Mouse (Mus musculus) heart, embryonic 16.5 days (tissue): Measurements from ENCODE around the gene Olfr1373. TPM values are rescaled to one million over a fixed set of nuclear protein-coding genes. Genes with fewer than 3 reads are reported as not detected.
"Not testable (repeated sequence)": the region's sequence is repeated elsewhere in the genome, so short reads cannot be mapped to it uniquely, and the experiment has no call there.

ENCODE experiments used
- ATAC-seq: fragments of 200-750 bp; cut with Nextera tagmentation; replicated peaks from 2 replicates; pipeline ENCODE4 v1.8.0; 2017; ENCODE audit warnings: moderate number of reproducible peaks; ENCODE audit not compliant: insufficient read depth, low FRiP score; ENCODE audit errors: extremely low read depth
- H3K27ac ChIP-seq: fragments of 300-500 bp; sonication (generic); 2 replicates; pipeline ENCODE4 v1.5.1; 2014; ENCODE audit warnings: mild to moderate bottlenecking, low read length, control low read depth, moderate library complexity
- H3K27me3 ChIP-seq: fragments of 300-500 bp; sonication (generic); 2 replicates; pipeline ENCODE4 v1.6.1; 2014; ENCODE audit warnings: low read length, mixed read lengths; ENCODE audit not compliant: control insufficient read depth, insufficient read depth
- H3K36me3 ChIP-seq: fragments of 300-500 bp; sonication (generic); 2 replicates; pipeline ENCODE4 v1.6.1; 2014; ENCODE audit not compliant: control insufficient read depth, insufficient read depth
- H3K4me1 ChIP-seq: fragments of 300-500 bp; sonication (generic); 2 replicates; pipeline ENCODE4 v1.6.1; 2014; ENCODE audit warnings: low read length, mixed read lengths; ENCODE audit not compliant: control insufficient read depth, insufficient read depth
- H3K4me2 ChIP-seq: fragments of 300-500 bp; sonication (generic); 2 replicates; pipeline ENCODE4 v1.6.1; 2014; ENCODE audit warnings: low read depth, mild to moderate bottlenecking, control low read depth, low read length
- H3K4me3 ChIP-seq: fragments of 300-500 bp; sonication (generic); 2 replicates; pipeline ENCODE4 v1.5.1; 2014; ENCODE audit warnings: mild to moderate bottlenecking, control low read depth, low read length
- H3K9ac ChIP-seq: fragments of 300-500 bp; sonication (generic); 2 replicates; pipeline ENCODE4 v1.6.1; 2014; ENCODE audit warnings: low read length, control low read depth
- H3K9me3 ChIP-seq: fragments of 300-500 bp; sonication (generic); replicated peaks from 2 replicates; pipeline ENCODE4 v1.6.1; 2016; ENCODE audit warnings: low read length; ENCODE audit not compliant: control insufficient read depth
- WGBS: fragments of 180-500 bp; shearing (Covaris S2); extraction: QIAGEN DNeasy Blood & Tissue Kit; methylation state at CpG from one replicate; pipeline ENCODE4 v1.1.7; 2014; 5-methylcytosine and 5-hydroxymethylcytosine counted together
- polyA plus RNA-seq: library from polyadenylated mRNA; unstranded; fragments of >200 nt; fragmentation: Nextera tagmentation; extraction: Ambion mirVana; gene quantifications from 2 replicates; pipeline ENCODE4 v1.2.1, GENCODE M21; 2015

The Olfr1373 gene
- polyA plus RNA-seq, 1 experiment from 2014 or later: not detected

DNA sequence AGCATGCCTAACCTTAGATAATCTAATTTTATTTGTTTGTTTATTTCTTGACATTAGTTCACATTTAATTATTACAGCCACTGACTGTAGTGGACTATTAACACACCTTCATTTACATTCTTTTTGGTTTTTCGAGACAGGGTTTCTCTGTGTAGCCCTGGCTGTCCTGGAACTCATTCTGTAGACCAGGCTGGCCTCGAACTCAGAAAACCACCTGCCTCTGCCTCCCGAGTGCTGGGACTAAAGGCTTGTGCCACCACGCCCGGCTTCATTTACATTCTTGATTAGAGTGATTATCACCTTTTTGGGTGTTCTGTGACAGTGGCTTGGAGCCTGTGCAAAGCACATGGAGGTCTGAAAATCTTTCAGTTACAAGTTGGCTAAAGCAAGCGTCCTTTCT lies 29.2 kb downstream of the Olfr1373 start:
- H3K9me3 ChIP-seq, H3K4me2 ChIP-seq, H3K27ac ChIP-seq, H3K27me3 ChIP-seq, H3K9ac ChIP-seq, H3K4me1 ChIP-seq, H3K4me3 ChIP-seq, ATAC-seq: not testable (repeated sequence)
- WGBS: 88% methylated on average over 6 of the region's 6 CpGs
- H3K36me3 ChIP-seq: peaks cover 50% of the 10 kb centered on the region

DNA sequence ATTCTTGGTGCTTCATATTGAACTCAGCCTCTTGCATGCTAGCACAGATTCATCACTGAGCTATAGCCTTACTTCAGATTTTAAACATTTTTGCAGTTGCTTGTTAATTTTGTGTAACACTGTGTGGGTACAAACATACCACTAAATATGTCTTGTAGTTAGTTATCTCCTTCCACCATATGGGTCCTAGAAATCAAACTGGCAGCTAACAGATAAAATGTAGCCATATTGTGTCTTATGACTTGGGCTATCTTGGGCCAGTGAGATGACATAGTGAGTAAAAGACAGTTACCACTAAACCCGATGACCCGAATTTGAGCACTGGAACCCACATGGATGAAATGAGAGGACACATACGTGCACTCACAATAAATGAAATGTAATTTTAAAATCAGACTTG lies 29.8 kb downstream of the Olfr1373 start:
- no peak overlapping the region for H3K9ac ChIP-seq
- H3K36me3 ChIP-seq: peaks cover 46% of the 10 kb centered on the region
- H3K27ac ChIP-seq: no peak overlapping the region
- H3K4me2 ChIP-seq: no peak overlapping the region
- H3K4me1 ChIP-seq: no peaks in the 10 kb centered on the region
- H3K27me3 ChIP-seq: no peaks in the 10 kb centered on the region
- no peak for ATAC-seq
- H3K9me3 ChIP-seq: peaks cover 4% of the 10 kb centered on the region; the same call in 1 of the 2 replicates
- no peak overlapping the region for H3K4me3 ChIP-seq
- WGBS: 89% methylated on average over 3 of the region's 3 CpGs

DNA sequence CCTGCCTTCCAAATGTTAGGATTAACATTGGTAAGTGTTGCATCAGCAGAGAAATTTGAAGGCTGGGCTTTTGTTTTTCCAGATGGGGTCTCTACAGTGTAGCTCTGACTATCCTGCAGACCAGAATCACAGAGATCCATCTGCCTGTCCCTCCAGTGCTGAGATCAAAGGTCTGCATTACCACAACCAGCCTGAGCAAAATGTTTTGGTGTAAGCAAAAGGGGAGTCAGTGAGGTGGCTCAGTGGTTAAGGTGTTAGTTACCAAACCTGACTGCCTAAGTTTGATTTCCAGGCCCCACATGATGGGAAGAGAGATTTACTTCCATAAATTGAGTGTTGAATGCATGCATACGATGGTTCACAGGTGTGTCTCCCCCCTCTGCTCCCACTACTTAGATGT lies 35.9 kb downstream of the Olfr1373 start:
- no peak for ATAC-seq
- Histone ChIP-seq H3K4me2 (no peak overlapping the region), H3K27ac (no peak overlapping the region), H3K27me3 (no peaks in the 10 kb centered on the region), H3K36me3 (peaks cover 4% of the 10 kb centered on the region), H3K9me3 (no peaks in the 10 kb centered on the region), H3K4me1 (peaks cover 15% of the 10 kb centered on the region), H3K4me3 (no peak overlapping the region), H3K9ac (no peak overlapping the region)
- 85% methylated on average over 1 of the region's 1 CpGs for WGBS

DNA sequence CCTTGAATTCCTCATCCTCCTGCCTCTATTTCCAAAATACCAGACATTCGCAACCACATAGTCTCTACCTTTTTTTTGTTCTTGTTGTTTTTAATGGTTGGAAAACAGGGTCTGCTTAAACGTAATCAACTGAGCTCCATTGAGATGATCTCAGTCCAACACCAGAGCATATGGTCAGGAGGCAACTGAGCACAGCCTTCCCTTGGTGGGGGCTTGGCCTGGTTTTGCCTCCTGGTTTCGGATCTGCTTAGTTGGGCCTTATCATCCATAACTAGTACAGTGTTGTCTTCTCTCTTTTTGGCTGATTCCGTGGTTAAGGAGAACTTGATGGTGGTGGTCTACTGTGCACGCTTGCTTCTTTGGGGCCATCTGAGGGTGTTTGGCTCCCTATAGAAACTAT lies 36.5 kb downstream of the Olfr1373 start:
- no peak for ATAC-seq
- no peaks in the 10 kb centered on the region for H3K9me3 ChIP-seq
- H3K4me2 ChIP-seq: no peak overlapping the region
- no peak overlapping the region for H3K9ac ChIP-seq
- 87% methylated on average over 5 of the region's 5 CpGs for WGBS
- peaks cover 21% of the 10 kb centered on the region for H3K4me1 ChIP-seq
- H3K27me3 ChIP-seq: no peaks in the 10 kb centered on the region
- H3K36me3 ChIP-seq: peaks cover 3% of the 10 kb centered on the region; the same call in 1 of the 2 replicates
- no peak overlapping the region for H3K4me3 ChIP-seq
- H3K27ac ChIP-seq: no peak overlapping the region

DNA sequence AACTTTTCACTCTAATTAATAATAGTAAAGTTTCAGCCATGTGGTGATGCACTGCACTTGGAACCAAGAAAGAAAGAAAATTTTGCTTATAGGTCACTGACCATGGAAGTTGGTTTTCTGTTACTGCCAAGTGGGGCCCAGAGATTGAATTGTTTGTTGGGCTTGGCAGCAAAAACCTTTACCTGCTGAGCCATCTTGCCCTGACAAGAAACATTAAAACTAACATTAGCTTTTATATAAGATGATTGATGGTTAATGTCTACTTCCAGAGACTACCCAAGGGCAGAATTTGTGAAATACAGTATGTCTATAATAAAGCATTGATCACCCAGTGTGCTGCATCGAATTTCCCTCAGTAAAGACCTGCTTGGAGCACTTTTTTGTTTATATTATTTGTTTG lies 38.9 kb downstream of the Olfr1373 start:
- Histone ChIP-seq H3K4me1 (peaks cover 38% of the 10 kb centered on the region), H3K27me3 (no peaks in the 10 kb centered on the region), H3K4me2 (no peak overlapping the region), H3K9me3 (no peaks in the 10 kb centered on the region), H3K36me3 (no peaks in the 10 kb centered on the region), H3K9ac (no peak overlapping the region), H3K4me3 (no peak overlapping the region), H3K27ac (no peak overlapping the region)
- 89% methylated on average over 1 of the region's 1 CpGs for WGBS
- no peak for ATAC-seq

DNA sequence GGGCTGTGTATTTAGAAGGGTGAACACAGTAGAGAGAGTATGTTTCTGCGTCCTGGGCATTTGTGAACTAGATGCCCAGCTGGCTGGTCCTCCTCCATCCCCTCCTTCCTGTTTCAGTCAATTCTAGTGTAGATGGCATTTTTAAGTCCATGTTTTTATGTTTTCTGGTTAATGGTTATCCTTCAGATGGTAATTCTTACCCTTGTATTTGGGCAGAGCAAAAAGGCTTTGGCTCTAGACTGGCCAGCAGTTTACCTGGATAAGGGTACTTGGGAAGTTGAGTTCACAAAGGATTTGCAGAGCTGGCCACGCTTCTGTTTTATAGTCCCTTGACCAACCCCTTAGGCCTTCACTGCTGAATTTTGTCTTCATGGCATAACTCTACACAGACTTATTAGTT lies 39.3 kb downstream of the Olfr1373 start:
- WGBS: 76% methylated on average over 2 of the region's 2 CpGs
- peaks cover 42% of the 10 kb centered on the region for H3K4me1 ChIP-seq
- H3K4me3 ChIP-seq: peak overlapping the region; percentile 22
- no peaks in the 10 kb centered on the region for H3K9me3 ChIP-seq
- H3K36me3 ChIP-seq: no peaks in the 10 kb centered on the region
- H3K4me2 ChIP-seq: peak overlapping the region; percentile 45
- no peaks in the 10 kb centered on the region for H3K27me3 ChIP-seq
- ATAC-seq: no peak
- H3K27ac ChIP-seq: peak overlapping the region; percentile 73
- H3K9ac ChIP-seq: peak overlapping the region; percentile 52

DNA sequence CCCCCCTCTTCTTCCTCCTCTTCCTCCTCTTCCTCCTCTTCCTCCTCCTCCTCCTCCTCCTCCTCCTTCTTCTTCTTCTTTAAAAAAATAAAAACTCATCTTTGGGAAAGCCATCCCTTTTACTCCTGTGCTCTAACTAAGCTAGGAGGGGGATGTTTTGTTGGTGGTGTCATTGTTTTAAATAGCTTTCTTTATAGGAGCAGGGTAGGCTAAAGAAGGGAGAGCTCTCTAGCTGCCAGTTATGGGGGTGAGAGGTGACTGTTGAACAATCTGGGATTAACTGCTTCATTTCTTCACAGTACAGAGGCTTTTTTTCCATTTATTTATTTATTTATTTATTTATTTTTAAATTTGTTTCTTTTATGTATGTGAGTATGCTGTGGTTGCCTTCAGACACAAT lies 39.8 kb downstream of the Olfr1373 start:
- peak overlapping the region; percentile 45 for H3K4me2 ChIP-seq

DNA sequence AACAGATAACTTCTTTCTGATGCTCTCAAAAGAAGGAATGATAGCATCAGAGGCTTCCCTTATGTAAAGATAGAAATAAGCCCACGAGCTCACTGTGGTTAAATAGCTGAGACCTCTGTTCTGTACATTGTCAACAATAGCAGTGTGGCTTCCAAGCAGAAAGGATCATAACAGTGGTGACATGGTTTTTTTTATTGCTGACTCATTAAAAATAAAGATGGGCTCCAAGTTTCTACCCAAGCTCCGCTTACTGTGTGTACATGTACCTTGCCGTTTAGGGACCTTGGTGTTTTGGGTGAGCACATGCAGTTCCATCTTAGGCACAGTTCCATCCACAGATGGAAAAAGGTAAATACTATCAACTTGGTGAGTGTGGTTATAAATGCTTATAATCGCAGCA lies 42.4 kb downstream of the Olfr1373 start:
- ATAC-seq: no peak
- no peaks in the 10 kb centered on the region for H3K36me3 ChIP-seq
- no peak overlapping the region for H3K4me3 ChIP-seq
- H3K4me1 ChIP-seq: peaks cover 49% of the 10 kb centered on the region
- H3K27ac ChIP-seq: no peak overlapping the region
- no peaks in the 10 kb centered on the region for H3K9me3 ChIP-seq
- H3K27me3 ChIP-seq: no peaks in the 10 kb centered on the region
- 62% methylated on average over 4 of the region's 4 CpGs for WGBS
- H3K4me2 ChIP-seq: no peak overlapping the region
- H3K9ac ChIP-seq: no peak overlapping the region

More for the DNA sequence above, 39.8 kb downstream of the Olfr1373 start:
- Histone ChIP-seq H3K36me3 (no peaks in the 10 kb centered on the region), H3K9ac (no peak overlapping the region; the same call in 1 of the 2 replicates), H3K4me1 (peaks cover 47% of the 10 kb centered on the region), H3K4me3 (peak overlapping the region; percentile 22), H3K27me3 (no peaks in the 10 kb centered on the region), H3K27ac (peak overlapping the region; percentile 73), H3K9me3 (no peaks in the 10 kb centered on the region)
- peak; percentile 66 for ATAC-seq

DNA sequence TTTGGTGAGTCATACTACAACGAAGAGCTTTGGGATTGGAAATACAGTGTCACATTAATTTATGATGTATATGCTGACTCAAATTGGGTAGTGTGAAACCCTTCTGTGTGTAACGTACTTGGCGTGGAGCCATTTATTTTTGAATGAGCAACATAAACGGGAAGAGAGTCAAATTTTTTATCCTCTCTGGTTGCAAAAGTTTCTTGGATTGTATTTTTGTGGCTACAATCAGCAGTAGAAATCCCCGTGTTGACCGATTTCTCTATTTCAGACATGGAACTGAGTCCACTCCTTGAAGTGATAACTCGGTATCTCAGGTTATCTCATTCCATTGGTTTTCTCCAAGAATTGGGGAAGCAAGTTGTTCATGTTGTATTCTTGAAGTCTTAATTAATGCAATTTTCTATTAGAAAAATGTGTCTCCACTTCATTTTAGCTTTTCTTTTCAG lies 45.5 kb downstream of the Olfr1373 start:
- Histone ChIP-seq H3K4me2 (peak overlapping the region; percentile 83), H3K9ac (peak overlapping the region; percentile 97), H3K27ac (peak overlapping the region; percentile 97), H3K4me1 (peaks cover 51% of the 10 kb centered on the region), H3K4me3 (peak overlapping the region; percentile 77), H3K27me3 (no peaks in the 10 kb centered on the region), H3K36me3 (no peaks in the 10 kb centered on the region), H3K9me3 (no peaks in the 10 kb centered on the region)
- no peak for ATAC-seq
- WGBS: 2% methylated on average over 7 of the region's 7 CpGs
